Mouse (Mus musculus) urinary bladder, postnatal 4 days (tissue): Measurements from ENCODE around the gene Ttc28.

Experiments
- DNase-seq, 2 experiments: peaks; one replicate each; pipeline ENCODE4 v3.0.0; 2021 to 2022; ENCODE audit warnings: low spot score in 2 of 2

Ttc28 gene

GRCm38 (mm10) chr5:111049584-111049983, 170.0 kb downstream of the Ttc28 start:
- no peak for DNase-seq

DNA sequence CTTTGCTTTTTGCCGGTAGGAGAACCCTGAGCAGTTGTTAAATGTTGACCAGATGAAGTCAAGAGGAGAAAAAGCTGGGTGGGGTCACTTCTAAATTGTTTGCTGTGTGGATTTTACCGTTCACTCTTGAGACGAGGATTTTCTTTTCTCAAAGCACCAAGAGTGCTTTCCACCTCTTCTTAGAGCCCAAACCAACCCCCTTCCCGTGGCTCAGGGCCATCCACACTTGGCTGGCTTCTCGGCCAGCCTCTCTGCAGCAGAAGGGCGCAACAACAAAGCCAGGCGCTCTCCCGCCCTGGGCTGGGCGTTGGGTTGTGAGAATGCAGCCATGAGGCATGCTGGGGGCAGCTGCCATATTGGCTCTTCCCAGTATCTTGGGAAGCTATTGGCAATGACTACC, 170.5 kb downstream of the Ttc28 start:
- no peak for DNase-seq

DNA sequence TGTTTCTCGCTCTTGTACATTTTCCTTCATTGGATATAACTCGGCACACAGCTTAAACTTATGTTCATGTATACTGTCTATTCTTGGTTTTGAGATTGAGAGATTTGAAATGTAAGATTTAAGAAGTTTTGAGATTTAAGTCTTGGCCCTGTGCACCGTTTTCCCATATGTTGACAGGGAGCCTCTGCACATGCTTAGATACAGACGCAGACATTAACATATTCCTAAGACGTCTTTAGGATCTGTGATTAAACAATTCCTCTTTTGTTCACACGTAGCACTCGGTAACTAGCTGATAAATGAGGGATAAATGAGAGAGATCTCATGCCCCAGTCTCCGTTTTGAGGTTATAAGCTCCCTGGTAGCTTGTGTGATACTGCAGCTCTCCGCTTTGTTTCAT, 174.8 kb downstream of the Ttc28 start:
- DNase-seq = no peak

GRCm38 (mm10) chr5:111054848-111055428, 175.3 kb downstream of the Ttc28 start:
- no peak for DNase-seq

DNA sequence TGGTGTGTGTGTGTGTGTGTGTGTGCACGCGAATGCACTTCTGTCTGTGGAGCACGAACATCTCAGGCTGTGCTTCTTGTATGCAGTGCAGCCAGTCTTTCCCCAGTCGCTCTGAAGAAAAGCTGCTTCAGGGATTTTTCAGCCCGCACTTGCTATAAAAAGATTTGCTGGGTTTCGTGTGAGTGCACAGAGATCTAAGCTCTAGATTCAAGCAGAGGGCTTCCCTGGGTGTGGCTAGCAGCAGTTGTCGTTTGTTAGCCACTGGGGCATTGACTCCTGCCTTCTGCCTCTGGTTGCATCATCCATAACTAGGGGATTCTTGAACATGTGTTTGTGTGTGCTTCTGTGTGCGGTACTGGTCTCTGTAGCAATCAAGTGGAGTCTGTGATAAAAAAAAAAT, 175.9 kb downstream of the Ttc28 start:
- DNase-seq = no peak

- no peak for DNase-seq
These were observed 177.5 kb downstream of the Ttc28 start for GRCm38 (mm10) chr5:111057084-111057483.

- DNase-seq = no peak
These were observed 179.0 kb downstream of the Ttc28 start for GRCm38 (mm10) chr5:111058401-111059139.

- no peak for DNase-seq
These were observed 179.7 kb downstream of the Ttc28 start for GRCm38 (mm10) chr5:111059140-111059921.

- DNase-seq = no peak
These were observed 180.7 kb downstream of the Ttc28 start for GRCm38 (mm10) chr5:111060246-111060745.

- DNase-seq = no peak
These were observed 183.6 kb downstream of the Ttc28 start for GRCm38 (mm10) chr5:111063155-111063554.

GRCm38 (mm10) chr5:111063991-111064390, 184.4 kb downstream of the Ttc28 start:
- no peak for DNase-seq

DNA sequence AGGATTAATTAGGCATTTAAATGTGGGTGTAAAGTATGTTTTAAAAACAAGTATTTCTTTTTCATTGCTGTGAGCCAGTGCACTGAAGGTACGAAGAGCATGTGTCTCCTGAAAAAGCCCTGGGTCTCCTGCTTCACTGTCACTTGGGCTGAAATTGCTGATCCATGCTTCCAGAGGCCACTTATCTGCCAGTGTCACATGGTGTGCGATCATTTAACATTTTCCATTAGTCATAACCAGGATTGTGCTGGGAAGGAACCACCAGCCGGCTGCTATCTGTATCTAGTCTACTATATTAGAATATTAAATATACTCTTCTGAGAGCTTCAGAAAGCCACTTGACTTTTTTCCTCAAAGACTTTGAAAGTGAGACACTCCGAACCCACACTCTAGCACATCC, 186.2 kb downstream of the Ttc28 start:
- DNase-seq = no peak

GRCm38 (mm10) chr5:111069503-111069902, 189.9 kb downstream of the Ttc28 start:
- no peak for DNase-seq

DNA sequence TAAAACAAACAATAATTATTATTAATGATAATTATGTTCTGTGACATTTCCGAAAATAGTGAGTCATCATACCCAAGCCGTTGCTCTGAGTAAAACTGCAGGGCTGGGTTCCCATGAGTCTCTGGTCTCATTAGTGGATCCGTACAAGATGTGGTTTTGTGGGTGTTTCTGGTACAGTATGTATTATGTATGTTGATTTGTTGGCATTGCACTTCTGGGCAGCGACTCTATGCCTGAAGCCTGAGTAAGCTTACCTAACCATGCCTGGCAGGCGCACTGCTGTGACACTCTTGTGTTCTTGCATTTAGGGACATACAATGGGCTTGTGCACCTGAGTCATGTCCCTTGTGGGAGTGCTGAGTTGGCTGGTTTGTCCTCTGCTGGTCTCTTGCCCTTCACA, 190.3 kb downstream of the Ttc28 start:
- no peak for DNase-seq

GRCm38 (mm10) chr5:111070361-111070760, 190.8 kb downstream of the Ttc28 start:
- DNase-seq = no peak

DNA sequence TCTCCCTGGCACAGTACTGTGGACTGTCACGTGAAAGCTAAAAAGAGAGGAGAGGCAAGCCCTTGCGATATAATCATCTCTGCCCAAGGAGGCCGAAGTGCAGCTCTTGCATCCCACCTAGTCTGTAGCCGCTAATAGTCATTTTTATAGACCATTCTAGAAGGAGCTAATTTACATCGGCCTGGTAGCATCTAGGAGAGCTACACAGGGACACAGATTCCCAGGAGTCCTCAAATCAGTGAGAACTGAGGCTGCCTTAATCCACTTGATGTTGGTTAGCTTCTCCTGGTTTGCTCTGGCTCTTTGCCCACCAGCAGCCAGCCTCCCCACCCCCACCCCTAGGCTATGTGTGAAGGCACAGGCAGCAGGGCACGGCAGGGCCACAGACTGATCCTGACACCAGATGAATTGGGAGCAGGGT, 193.7 kb downstream of the Ttc28 start:
- DNase-seq = no peak

DNA sequence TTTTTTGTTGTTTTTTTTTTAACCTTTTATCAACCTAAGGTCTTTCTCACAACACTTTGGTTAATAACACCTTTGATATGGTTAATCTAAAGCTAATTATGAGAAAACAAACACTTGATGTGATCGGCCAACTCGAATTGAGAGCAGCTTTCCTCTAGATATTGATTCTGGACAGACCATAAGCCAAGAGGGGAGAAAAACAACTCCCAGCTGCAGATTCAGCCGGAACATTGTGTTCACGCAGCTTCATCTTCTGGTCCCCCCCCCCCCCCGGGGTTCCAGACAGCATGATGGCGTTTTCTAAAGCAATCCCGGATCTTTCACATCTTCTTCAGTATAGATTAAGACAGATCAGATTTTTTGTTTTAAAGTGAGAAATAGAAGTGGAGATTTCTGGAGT, 194.4 kb downstream of the Ttc28 start:
- no peak for DNase-seq

DNA sequence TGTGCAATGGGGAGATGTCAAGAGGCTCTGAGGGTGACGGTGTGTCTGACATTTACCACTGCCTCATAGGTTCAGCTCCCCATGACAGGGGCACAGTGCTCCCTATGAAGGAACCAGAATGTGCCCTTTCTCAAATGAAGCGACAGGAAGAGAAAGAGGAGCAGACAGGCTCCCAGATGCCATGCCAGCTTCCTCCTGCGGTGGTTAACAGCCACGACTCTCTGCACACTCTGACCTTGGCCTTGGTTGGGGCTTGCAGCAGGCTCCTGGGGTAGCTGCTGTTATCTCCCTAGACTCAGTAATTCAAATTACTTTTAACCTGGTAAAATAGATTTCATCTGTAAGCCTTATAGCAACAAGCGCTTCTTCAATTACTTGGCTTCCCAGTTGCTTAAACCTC, 196.2 kb downstream of the Ttc28 start:
- no peak for DNase-seq

GRCm38 (mm10) chr5:111077261-111077660, 197.7 kb downstream of the Ttc28 start:
- DNase-seq = no peak

DNA sequence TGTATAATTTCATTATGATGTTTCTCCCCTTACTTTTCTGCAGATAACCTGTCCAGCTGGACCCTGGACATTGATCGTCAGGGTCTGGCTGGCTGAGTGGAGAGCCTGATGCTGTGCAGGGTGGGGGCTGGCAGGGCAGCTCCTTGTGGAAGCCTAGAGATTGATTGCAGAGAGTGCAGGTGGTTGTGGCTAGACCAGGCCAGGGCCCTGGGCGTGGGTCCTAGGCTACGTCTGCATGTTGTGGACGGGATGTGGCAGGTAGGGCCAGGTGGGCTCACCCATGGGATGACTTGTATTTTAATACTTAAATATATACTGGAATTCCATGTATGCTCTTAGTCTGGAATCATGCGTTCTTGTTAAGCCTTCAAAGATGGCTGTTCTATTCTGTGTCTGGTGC, 201.0 kb downstream of the Ttc28 start:
- DNase-seq = no peak

- DNase-seq = no peak
These were observed 206.2 kb downstream of the Ttc28 start for GRCm38 (mm10) chr5:111085849-111086248.

DNA sequence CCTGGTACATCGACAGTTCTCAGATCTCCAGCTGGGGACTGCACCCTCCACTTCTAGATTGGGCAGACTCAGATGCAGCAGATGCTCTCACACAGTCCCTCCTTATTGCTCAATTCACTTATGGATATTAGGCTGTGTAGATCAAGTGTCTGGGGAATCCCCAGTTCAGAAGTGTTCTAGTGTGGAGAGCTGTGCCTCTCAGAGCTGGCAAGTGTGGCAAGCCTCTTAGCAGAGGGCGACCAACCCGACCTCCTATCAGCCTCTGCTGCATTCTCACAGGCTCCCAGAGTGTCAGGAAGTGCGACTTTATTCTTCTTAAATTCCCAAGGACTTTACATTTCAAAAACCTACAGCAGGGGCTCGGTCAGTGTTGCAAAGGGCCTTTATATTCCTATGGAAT, 217.1 kb downstream of the Ttc28 start:
- DNase-seq = no peak
